Mouse (Mus musculus) Muller cell, postnatal 12 days (primary cell): ENCODE results near the gene Hmcn1.
A peak's percentile ranks its signal among the peaks of the same experiment; 100 is the strongest.

Source experiments
- DNase-seq: peaks from one replicate; pipeline ENCODE4 v3.0.0-alpha.2; 2015; ENCODE audit errors: inconsistent ontology term

Gene Hmcn1

GRCm38 (mm10) chr1:150992711-150993161 lies 499 bp downstream of the Hmcn1 start:
- no peak for DNase-seq

GRCm38 (mm10) chr1:150991745-150992554 lies 1.3 kb downstream of the Hmcn1 start:
- DNase-seq, result peak; percentile 24

GRCm38 (mm10) chr1:150984888-150985287 lies 8.3 kb downstream of the Hmcn1 start:
- no peak for DNase-seq

GRCm38 (mm10) chr1:150984092-150984503 lies 9.1 kb downstream of the Hmcn1 start:
- DNase-seq, result no peak

- no peak for DNase-seq
Measured at GRCm38 (mm10) chr1:150978651-150979050, 14.6 kb downstream of the Hmcn1 start.

GRCm38 (mm10) chr1:150976263-150976662 lies 17.0 kb downstream of the Hmcn1 start:
- peak; percentile 59 for DNase-seq

- DNase-seq, result peak; percentile 59
Measured at GRCm38 (mm10) chr1:150959486-150960074, 33.7 kb downstream of the Hmcn1 start.

GRCm38 (mm10) chr1:150951004-150951403 lies 42.2 kb downstream of the Hmcn1 start:
- no peak for DNase-seq

- DNase-seq, result peak; percentile 79
Measured at GRCm38 (mm10) chr1:150950046-150950445, 43.2 kb downstream of the Hmcn1 start.

GRCm38 (mm10) chr1:150948911-150949310 lies 44.3 kb downstream of the Hmcn1 start:
- no peak for DNase-seq

- no peak for DNase-seq
Measured at GRCm38 (mm10) chr1:150943601-150944000, 49.6 kb downstream of the Hmcn1 start.

- DNase-seq, result no peak
Measured at GRCm38 (mm10) chr1:150942143-150942542, 51.1 kb downstream of the Hmcn1 start.

- no peak for DNase-seq
Measured at GRCm38 (mm10) chr1:150936821-150937220, 56.4 kb downstream of the Hmcn1 start.

- no peak for DNase-seq
Measured at GRCm38 (mm10) chr1:150933616-150934015, 59.6 kb downstream of the Hmcn1 start.

- no peak for DNase-seq
Measured at GRCm38 (mm10) chr1:150920860-150921259, 72.4 kb downstream of the Hmcn1 start.

GRCm38 (mm10) chr1:150920276-150920675 lies 73.0 kb downstream of the Hmcn1 start:
- DNase-seq, result peak; percentile 14

- DNase-seq, result no peak
Measured at GRCm38 (mm10) chr1:150914936-150915335, 78.3 kb downstream of the Hmcn1 start.

- DNase-seq, result no peak
Measured at GRCm38 (mm10) chr1:150913586-150914136, 79.6 kb downstream of the Hmcn1 start.

GRCm38 (mm10) chr1:150909642-150910041 lies 83.6 kb downstream of the Hmcn1 start:
- DNase-seq, result no peak

- no peak for DNase-seq
Measured at GRCm38 (mm10) chr1:150893677-150894188, 99.5 kb downstream of the Hmcn1 start.

GRCm38 (mm10) chr1:150890017-150890416 lies 103.2 kb downstream of the Hmcn1 start:
- DNase-seq, result no peak

- no peak for DNase-seq
Measured at GRCm38 (mm10) chr1:150886267-150886666, 107.0 kb downstream of the Hmcn1 start.

- no peak for DNase-seq
Measured at GRCm38 (mm10) chr1:150878421-150878820, 114.8 kb downstream of the Hmcn1 start.
